Mouse (Mus musculus): ENCODE results near the gene Fgfr2.

Gene Fgfr2

DNA sequence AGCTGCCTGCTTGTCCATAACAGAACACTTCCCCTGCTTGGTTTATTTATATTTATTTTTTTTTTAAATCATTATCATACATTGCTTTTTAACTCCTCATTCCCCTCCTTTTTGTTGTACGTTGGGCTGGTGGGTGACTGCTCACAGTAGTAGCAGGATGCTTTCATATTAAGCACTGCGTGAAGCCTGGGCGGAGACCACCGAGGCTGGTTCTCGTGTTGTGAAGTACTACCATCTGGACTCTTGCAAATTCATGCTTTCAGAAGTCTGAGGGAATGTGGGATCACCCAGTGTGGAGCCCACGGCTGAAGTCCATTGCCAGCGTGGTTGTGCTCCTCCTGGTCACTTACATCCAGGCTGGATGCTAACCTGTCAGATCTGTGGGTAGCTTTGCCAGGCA is 2391.4 kb downstream of the Fgfr2 start:
- DNase-seq (ENCODE audit: low read depth, low spot score): no peak

DNA sequence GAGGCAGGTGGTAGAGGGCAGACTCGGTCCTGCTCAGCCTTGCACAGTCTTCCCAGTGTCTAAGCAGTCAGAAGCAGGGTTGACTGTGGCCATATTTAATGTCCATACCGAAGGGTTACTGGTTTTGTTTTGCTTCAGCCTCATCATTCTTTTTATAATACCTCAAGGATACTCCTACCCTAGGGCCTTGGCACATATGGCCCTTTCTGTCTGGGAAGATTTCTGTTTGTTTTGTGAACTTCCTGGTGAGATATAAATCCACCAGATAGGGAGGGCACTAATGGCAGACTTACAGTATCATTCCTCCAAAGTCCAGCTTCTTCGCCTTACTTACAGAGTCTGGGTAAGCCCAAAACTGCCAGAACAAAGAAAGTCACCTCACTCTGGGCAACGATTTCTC is 2395.6 kb downstream of the Fgfr2 start:
- DNase-seq (ENCODE audit: low read depth, low spot score): no peak

DNA sequence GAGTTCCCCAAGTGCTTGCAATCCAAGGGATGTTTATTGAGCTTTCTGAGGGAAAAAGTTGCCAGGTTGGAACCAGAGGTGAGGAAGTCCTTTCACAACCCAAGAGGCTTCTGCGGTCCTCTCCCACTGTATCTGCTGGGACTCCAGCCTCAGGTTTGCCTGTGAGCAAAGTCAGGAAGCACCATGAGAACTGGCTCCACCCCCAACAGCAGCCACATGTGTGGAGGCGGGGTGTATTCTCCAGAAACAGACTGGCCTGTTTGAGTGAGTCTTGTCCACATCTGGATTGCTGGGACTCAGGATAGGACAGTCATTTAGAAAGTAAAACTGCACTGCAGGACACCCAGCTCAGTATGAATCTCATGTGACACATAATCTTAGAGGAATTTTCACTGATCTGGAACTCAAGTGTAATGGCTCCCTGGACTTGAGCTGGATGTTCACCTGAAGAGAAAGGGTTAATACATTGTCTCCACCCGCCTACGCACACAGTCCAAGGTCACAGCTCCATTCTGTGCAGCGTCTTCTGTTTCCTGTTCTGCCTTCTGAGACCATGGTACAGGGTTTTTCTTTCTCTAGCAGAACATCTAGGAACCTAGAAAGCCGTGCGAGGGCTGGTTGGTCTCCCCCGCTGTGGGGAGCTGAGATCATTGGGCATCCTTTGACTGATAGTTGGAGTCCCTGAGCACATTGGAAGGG is 2396.3 kb downstream of the Fgfr2 start:
- DNase-seq (ENCODE audit: low read depth, low spot score): no peak

DNA sequence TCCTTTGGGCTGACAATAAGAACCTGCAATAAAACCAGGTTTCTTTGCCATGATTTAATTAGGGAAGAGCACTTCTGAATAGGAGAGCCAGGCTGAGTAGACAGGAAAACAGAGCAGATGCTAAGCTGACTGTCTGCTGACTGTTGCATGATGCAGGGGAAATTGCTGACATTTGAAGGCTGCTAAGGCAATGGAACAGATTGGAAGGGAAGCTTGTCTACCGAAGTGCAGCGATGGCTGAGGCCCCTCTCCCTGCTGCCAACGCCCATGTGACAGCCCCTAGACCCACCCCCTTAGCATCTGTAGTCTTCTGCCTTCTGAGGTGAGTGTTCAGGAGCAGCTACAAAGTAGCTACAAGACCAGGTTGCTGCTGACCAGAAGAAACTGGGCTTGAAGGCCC is 2397.0 kb downstream of the Fgfr2 start:
- DNase-seq (ENCODE audit: low read depth, low spot score): no peak

DNA sequence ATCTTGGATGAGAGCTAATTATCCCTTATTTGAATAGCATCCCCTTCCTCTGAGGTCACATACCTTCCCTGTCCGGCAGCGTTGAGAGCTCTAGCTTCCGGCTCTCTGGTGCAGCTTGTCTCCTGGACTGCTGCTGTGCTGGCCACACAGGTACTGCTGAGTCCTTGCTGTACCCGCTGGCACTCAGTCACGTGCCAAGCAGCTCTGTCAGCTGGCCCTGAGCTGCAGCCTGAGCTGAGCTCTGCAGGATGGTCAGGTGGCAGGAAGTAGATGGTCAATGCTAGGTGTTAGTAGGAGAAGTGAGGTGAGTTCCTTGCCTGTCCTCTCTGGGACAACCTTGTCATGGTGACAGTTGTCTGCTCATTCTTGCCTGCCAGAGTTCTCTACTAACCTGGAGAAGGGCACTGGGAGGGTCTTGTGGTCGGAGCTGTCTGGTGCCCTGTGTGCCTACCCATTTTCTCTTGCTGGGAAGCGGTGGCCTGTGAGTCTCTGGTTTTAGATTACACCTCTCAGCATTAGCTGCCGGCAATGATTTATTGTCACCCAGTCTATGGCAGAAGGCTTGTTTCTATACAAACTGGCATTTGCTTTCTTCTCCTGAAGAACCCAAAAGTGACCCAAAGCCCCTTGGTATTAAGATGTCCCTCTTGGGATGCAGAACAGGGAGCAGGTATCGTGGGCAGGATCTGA is 2402.4 kb downstream of the Fgfr2 start:
- DNase-seq (ENCODE audit: low read depth, low spot score): no peak

DNA sequence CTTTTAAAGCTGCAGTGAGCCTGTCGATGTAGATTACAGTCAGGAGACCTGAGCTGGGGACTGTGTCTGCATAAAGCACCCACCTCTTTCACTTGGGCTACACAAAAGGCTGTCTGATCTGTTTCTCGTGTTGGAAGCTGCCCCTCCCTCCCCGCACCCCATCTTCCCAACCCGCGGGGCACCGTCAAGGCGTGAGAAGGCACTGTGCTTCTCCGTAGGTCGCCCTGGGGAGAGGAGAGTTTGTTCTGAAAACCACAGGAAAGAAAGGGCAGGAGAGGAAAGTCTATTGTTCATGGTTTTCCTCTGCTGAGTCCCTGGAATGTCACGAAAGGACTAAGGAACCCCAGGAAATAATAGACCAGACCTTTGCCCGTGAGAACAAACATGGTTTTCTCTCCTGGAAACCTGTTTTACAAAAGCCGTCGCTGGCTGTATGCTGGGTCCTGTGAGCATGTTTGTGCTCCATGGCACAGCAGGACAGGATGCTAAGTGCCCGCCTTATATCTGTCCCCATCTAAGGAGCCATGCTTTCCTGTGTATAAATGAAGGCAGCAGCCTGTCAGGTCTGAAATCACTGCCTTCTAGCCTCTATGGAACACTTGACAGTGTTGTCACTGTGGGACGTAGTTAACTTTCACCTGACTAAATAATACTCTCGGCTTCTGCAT is 2403.1 kb downstream of the Fgfr2 start:
- no peak for DNase-seq (ENCODE audit: low read depth, low spot score)

DNA sequence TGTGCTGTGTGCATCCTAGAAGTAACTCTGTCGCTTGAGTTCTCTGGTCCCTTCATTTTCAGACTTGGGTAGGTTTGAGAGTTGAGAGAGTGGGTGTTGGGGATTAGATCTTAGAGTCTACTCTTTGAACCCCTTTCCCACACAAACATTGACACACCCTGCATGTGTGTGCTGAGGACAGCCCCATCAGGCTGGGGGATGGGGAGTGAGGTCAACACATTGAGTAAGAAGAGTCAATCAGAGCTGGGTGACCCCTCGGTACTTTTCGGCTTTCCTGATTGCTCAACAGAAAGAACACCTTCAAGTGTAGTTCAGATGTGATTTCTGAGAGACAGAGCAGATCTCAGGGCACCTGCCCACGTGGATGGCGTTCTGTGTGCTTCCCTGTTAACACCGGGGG is 2406.2 kb downstream of the Fgfr2 start:
- no peak for DNase-seq (ENCODE audit: low read depth, low spot score)

DNA sequence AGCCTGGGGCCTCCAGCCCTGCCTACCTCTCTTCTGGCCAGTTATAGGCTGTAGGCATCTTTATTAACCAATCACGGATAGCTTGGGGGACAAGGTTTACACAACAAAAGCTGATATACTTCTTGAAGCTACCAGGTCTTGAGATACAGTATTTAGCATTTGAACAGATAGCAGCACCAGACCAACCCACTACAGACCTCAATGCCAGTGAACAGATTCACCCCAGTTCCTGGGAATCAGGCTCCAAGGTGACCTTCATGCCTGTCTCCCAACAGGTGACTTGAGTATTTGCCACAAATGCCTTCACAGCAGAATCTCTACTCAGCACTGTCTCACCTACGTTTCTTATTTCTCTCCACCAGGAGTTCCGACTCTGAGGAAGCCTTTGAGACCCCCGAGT is 2406.8 kb downstream of the Fgfr2 start:
- DNase-seq (ENCODE audit: low read depth, low spot score): no peak

DNA sequence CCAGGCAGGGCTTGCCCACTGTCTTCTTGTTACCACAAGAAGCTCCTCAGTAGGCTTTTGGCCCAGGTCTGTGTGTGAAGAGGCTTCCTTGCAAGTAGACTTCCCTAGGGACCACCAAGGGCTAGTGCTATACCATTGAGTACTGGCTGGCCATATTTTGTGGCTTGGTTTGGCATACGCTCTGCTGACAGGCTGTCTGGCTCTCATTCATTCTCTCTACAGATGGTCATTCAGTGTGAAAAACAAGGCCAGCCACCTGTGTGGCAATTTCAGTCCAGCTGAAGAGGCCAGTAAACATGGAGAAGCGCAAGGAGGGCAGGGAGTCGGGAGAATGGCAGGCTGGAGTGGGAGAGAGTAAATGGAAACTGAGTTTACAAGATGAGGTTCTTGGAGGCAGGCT is 2407.7 kb downstream of the Fgfr2 start:
- DNase-seq (ENCODE audit: low read depth, low spot score): no peak

DNA sequence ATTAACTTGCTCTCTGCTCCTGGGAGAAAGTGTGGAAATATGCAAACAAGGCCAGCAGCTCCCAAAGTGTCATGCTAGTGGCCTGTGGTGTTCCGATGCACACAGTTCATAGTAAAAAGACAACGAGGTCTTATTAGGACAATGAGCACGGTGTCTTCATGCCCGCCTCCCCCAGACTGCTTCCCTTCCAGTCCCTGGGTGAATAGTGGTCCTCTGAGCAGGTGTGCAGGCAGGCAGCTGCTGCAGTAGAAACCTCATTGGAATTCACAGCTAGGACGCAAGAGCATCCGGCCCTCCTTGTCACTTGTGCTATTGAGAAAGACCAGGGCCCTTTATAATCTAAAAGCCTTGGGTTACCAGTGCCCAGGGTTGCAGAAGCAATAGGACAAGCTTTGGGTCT is 2409.8 kb downstream of the Fgfr2 start:
- DNase-seq (ENCODE audit: low read depth, low spot score): no peak

DNA sequence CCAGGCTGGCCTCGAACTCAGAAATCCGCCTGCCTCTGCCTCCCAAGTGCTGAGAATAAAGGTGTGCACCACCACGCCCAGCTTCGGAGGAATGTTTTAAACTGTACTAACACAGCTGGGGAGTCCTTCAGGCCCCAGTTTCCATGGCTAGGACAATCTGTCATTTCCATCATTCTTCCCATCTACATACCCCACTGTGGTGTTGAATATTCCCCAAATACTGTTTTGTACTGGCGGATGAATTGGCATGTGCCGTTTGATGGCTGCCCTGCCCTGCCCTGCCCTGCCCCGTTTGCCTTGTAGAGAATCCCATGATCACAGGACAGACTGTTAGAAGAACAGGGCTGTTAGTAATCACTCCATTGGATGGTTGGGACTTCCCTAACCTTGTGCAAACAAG is 2411.3 kb downstream of the Fgfr2 start:
- no peak for DNase-seq (ENCODE audit: low read depth, low spot score)

DNA sequence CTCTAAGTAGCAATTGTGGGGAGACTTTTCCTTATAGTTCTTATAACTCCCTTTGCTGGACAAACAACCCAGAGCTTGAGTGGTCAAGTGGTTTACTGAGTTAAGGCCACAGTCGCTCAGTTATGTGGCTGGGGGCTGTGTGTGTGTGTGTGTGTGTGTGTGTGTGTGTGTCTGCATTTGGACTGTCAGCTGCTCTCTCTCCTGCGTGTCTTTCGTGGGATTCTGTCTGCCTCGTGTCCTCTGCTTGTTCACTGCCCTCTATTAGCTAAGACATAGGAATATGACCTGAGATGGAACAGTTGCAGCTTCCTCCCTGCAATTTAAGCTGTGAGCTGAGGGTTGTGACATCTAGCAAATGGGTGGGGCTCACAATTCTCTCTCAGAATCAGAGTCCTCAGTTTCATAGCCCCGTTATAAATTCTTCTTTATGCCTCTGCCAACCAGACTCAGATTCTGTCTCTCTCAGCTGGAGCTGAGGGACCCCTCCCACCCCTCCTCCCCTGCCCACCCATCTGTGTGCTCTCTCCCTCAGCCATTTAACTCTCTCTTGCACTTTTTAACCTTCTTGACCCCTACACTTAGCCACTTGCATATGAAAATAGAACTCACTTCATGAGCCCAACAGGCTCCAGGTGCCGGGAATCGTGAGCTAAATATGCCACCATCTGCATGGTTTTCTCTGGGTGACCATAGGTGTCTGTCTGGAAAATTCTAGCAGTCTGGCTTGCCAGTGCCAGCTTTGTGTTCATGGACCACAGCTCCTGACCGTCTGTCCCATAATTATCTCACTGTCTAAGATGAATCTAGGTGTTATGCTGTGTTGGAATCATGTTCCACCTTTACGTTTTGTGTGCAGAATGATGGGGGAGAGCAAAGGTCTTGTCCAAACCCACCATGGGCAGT is 2413.5 kb downstream of the Fgfr2 start:
- no peak for DNase-seq (ENCODE audit: low read depth, low spot score)

DNA sequence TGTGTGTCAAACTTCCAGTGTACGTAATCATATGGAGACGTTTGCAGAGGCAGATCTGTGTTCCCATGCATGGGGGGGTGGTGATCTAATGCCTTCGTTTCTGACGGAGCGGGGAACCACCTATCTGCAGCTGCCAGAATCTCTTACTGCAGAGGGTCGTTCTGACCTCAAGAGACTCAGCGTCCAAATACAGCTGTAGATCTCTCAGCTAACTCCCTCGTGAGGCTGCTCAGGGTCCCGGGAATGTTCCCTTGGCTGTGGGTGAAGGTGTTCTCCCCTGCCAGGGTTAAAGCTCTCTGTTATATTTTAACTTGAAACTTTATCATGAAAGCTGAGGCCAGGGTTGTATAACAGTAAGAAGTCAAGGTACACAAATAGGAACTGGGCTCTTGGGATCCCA is 2414.2 kb downstream of the Fgfr2 start:
- DNase-seq (ENCODE audit: low read depth, low spot score): no peak

DNA sequence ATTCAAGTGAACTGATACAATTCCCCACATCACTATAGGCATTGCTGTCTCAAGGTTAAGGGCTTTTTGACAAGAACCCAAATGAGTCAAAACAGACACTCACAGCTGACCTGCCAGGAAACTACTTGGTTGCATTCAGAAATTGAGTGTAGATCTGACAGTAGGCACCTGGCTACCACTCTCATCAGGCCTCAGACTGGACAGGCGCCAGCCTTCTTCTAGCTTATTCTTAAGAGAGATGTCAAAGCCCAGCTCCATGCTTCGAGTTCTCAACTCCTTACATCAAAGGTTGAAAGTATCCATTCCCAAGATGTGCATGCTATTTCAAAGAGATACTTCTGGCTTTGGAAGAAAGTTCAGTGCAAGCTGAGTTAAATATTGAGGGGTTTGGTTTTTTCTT is 2417.9 kb downstream of the Fgfr2 start:
- no peak for DNase-seq (ENCODE audit: low read depth, low spot score)

DNA sequence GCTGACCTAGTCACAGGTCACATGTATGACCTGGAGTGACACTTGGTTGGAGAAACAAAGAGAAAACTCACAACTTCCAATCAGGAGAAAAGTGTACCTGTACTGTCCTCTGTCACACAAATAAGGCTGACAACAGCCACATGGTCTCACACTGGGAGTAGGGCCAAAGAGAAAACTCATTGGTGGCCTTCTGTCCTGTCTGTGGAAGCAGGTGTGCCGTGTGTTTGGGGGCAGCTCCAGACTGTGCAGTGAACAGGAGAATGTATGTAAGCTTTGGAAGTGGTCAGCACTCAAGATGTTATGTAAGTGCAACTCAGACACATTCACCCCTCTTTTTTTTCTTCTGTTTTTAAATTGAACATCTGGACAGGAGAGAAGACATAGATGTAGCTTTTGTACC is 2421.8 kb downstream of the Fgfr2 start:
- no peak for DNase-seq (ENCODE audit: low read depth, low spot score)

DNA sequence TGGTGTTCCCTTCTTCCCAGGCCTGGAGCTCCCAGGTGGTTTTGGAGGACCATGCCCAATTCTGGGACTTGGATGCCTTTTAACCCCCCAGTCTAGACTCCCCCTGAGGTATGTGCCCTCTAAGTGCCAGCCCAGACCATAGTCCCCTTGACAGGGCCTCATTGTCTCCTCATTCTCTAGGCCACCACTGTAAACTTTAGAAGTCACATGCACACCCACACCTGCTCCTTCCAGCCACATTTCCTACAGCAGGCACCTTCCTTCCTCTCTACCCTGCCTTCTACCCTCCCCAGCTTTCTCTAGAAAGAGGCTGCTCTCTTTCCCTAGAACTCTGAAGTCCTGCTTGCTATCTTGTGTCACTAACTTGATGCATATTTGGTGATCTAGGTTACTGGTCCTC is 2424.7 kb downstream of the Fgfr2 start:
- DNase-seq (ENCODE audit: low read depth, low spot score): no peak

DNA sequence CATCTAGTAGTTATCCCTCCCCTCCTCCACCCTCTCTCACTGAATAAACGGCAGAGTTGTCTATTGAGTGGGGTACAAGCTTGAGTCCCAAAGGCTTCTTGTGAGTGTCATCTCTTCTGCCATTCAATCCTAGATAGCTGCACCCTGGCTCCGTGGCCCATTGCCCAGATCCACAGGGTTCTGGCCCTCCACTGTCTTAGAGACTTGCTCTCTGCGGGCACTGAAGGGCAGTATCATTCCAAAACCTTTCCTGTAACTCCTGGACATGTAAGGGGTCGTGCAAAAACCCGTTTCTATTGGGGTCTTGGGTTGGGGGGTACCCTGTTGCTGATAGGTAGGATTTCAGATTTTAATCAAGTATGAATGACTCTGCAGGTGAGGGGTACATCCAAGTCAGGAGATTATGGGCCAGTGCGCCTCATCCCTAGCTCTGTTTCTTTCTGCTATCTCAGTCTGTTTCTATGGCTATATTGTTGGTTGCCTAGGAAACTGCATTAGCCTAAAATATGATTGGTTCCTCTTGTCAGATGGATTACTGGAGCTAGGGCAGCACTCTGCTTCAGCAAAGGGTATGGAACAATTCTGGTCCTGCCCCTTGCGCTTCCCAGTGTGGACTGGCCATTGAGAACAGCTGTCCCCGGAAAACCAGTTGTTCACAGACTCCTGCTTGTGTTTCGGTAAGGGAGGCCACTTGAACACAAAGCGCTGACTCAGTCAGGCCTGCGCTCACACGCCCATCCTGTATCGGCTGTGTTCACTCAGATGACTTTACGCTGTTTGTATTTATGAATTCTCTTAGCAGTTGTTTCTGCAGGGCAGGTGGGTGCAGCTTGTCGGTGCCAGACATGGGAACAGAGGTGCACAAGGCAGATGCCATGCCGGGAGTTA is 2426.6 kb downstream of the Fgfr2 start:
- no peak for DNase-seq (ENCODE audit: low read depth, low spot score)

DNA sequence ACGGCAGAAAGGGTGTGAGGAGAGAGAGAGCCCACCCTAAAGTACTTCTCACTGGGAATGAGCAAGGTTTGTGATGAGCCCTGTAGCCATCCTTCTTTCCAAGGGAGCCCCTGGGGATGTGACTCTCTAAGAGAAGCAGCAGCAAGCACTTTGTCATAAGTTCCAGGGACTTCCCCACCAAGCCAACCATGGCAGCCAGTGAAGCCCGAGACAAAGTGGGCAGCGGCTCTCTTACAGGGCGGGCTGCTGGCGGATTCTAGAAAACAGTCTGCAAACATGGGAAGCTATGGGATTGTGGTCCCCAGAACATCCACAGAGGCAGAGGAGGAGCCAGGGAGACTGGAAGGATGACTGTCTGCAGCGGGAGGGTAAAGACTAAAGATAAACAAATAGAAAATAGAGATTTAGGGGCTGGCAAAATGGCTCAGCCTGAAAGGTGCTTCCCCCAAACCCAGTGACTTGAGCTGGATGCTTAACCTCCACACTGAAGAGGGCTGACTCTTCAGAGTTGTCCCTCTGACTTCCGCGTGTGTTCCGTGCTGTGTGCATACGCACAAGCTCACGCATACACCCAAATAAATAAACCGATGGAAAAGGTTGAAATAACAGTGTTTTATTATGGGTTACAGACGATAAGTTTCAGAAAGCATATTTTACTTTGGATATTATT is 2427.3 kb downstream of the Fgfr2 start:
- no peak for DNase-seq (ENCODE audit: low read depth, low spot score)

DNA sequence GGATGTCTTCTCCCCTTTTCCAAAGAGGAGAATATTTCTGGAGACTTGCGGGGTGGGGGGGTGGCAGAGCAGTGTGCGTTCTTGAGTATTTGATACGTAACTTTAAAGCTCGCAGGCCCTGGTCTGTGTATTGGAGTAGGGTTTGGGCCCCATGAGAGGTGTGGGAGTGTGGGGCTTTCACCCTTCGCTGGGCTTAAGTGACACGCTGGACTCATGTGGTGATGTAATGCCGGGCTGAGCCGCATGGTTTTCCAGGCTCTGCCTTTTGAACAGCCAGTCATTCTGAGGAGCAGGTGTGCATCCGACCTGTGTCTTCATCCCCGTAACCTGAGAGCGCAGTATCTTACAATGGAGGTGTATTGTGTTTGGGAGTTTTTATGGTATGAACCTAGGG is 2429.4 kb downstream of the Fgfr2 start:
- peak; percentile 30 for DNase-seq (ENCODE audit: low read depth, low spot score)
